Mouse (Mus musculus): ENCODE measurements around the gene Ager. TPM values are rescaled to one million over a fixed set of nuclear protein-coding genes. Genes with fewer than 3 reads are reported as not detected.

Ager gene
- total RNA-seq (2023) = 1 to 10 TPM; 7.1 to 8.5 TPM

GRCm38 (mm10) chr17:34597566-34598095, at the start of gene Ager:
Gene Ager (plus strand): TSS chr17:34597862.

GRCm38 (mm10) chr17:34564003-34564421, 33.6 kb upstream of the Ager start, which contains the start of gene Notch4:
Gene Notch4 (plus strand): TSS chr17:34564268.

GRCm38 (mm10) chr17:34589681-34590101, 8.0 kb upstream of the Ager start, which contains the start of gene Gpsm3:
Gene Gpsm3 (plus strand): TSS chr17:34589806.

GRCm38 (mm10) chr17:34591029-34591993, 6.4 kb upstream of the Ager start, which contains the start of gene Pbx2:
Gene Pbx2 (plus strand): TSS chr17:34591266.

GRCm38 (mm10) chr17:34603375-34604060, 5.9 kb downstream of the Ager start, which contains the start of gene Rnf5:
Gene Rnf5 (minus strand): TSS chr17:34603690.

GRCm38 (mm10) chr17:34604061-34604508, 6.4 kb downstream of the Ager start, which contains the start of gene Agpat1:
Gene Agpat1 (plus strand): TSS chr17:34604262.

GRCm38 (mm10) chr17:34615871-34616270, 18.2 kb downstream of the Ager start, which contains the start of gene Egfl8:
Gene Egfl8 (minus strand): TSS chr17:34615971.

GRCm38 (mm10) chr17:34627943-34628643, 30.4 kb downstream of the Ager start, which contains the start of gene Ppt2:
Gene Ppt2 (minus strand): TSS chr17:34628510.

GRCm38 (mm10) chr17:34629221-34629751, 31.6 kb downstream of the Ager start, which contains the start of gene Prrt1:
Gene Prrt1 (plus strand): TSS chr17:34629533.

GRCm38 (mm10) chr17:34644608-34645007, 46.9 kb downstream of the Ager start, which contains the start of gene Fkbpl:
Gene Fkbpl (plus strand): TSS chr17:34644764.

GRCm38 (mm10) chr17:34646906-34647787, 49.5 kb downstream of the Ager start, which contains the start of gene Atf6b:
Gene Atf6b (plus strand): TSS chr17:34647146.

Other genes with a start within 250 kb of the Ager start
- 1 to 10 TPM; 3.3 TPM for gene Btnl2, start 243.0 kb upstream of the Ager start, total RNA-seq (2023)
- not detected for gene Btnl1, start 220.7 kb upstream of the Ager start, total RNA-seq (2023)
- gene BC051142, start 199.0 kb upstream of the Ager start, total RNA-seq (2023) = under 1 TPM; 0.57 to 0.69 TPM
- gene Btnl4, start 120.5 kb upstream of the Ager start, total RNA-seq (2023) = not detected
- not detected for gene Btnl6, start 80.5 kb upstream of the Ager start, total RNA-seq (2023)
- under 1 TPM; 0.22 to 0.87 TPM for gene Notch4, start 33.6 kb upstream of the Ager start, total RNA-seq (2023)
- gene Gpsm3, start 8.1 kb upstream of the Ager start, total RNA-seq (2023) = 100 to 1,000 TPM; 393 to 441 TPM
- 10 to 100 TPM; 83.0 to 93.9 TPM for gene Pbx2, start 6.6 kb upstream of the Ager start, total RNA-seq (2023)
- 10 to 100 TPM; 36.7 to 38.2 TPM for gene Rnf5, start 5.8 kb downstream of the Ager start, total RNA-seq (2023)
- 10 to 100 TPM; 49.9 to 51.8 TPM for gene Agpat1, start 6.4 kb downstream of the Ager start, total RNA-seq (2023)
- 1 to 10 TPM; 2.7 to 7.8 TPM for gene Egfl8, start 18.1 kb downstream of the Ager start, total RNA-seq (2023)
- 10 to 100 TPM; 33.7 to 40.0 TPM for gene Ppt2, start 30.6 kb downstream of the Ager start, total RNA-seq (2023)
- under 1 TPM in 1 of 2 experiments, not detected in 1; 0.53 TPM for gene Prrt1, start 31.7 kb downstream of the Ager start, total RNA-seq (2023)
- gene Fkbpl, start 46.9 kb downstream of the Ager start, total RNA-seq (2023) = 10 to 100 TPM in 1 of 2 experiments, 1 to 10 TPM in 1; 9.7 to 16.6 TPM
- gene Atf6b, start 49.3 kb downstream of the Ager start, total RNA-seq (2023) = 10 to 100 TPM; 61.2 to 71.9 TPM
- gene Tnxb, start 72.7 kb downstream of the Ager start, total RNA-seq (2023) = under 1 TPM in 1 of 2 experiments, not detected in 1; 0.07 TPM
- gene C4b, start 146.0 kb downstream of the Ager start, total RNA-seq (2023) = 1 to 10 TPM in 1 of 2 experiments, under 1 TPM in 1; 0.38 to 1.2 TPM
- not detected for gene Cyp21a1, start 206.7 kb downstream of the Ager start, total RNA-seq (2023)
- 10 to 100 TPM; 39.4 to 40.7 TPM for gene Stk19, start 239.1 kb downstream of the Ager start, total RNA-seq (2023)
- 10 to 100 TPM; 46.2 to 53.2 TPM for gene Dxo, start 239.2 kb downstream of the Ager start, total RNA-seq (2023)